Mouse (Mus musculus): ENCODE results near the gene H1fnt.

Gene H1fnt
- long read RNA-seq, experiment 1 = 0 reads
- long read RNA-seq, experiment 2 = 0 reads

GRCm38 (mm10) chr15:98257193-98257592 lies at the start of gene H1fnt:
Gene H1fnt, minus strand, starts transcription at chr15:98257293.
- intact Hi-C loops (cut with DNase I) = no loop called here

DNA sequence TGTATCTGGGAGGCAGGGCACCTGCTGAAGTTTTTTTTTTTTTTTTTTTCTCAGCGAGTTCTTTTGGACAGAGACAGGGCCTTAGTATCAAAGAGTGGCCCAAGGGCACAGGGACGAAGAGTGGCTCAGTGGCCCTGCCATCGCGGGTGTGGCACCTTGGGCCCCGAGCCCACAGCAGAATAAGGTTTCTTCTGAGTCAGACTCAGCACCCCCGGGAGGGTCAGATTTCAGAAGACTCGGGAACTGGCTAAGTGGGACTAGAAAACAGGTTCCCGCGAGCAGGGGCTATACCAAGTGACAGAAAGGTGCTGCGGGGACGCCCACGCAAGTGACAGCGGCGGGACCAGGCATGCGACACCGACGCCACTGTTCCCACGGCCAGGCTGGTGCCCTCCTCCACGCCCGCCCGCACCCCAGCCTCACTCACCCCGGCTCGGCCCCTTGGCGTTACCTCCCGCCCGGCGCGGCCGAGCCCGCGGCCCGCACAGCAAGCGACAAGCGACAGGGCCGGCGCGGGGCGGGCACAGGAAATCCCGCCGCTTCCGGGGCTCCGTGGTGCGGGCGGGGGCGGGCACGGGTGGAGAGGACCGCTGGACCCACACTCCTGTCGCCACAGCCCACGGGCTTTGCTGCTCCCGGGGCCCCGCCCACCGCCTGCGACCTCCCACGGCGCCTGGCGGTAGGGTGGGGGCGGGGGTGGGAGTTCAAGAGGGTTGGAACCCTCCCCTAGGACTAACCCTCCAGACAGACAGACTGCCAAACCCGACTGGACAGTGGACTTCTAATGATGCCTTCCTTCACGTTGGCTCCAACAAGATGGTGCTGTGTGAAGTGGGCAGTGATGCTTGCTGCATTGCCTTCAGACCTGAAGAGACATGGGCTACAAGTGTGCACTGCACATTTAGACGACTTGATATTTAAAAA lies 38.8 kb upstream of the H1fnt start, which contains the start of gene Zfp641:
Gene Zfp641, minus strand, starts transcription at position 534 of the 924 bp plus-strand sequence.
- intact Hi-C loops (cut with DNase I) = no loop called here

GRCm38 (mm10) chr15:98293651-98294050 lies 36.6 kb upstream of the H1fnt start:
- intact Hi-C loops (cut with DNase I) = no loop called here

DNA sequence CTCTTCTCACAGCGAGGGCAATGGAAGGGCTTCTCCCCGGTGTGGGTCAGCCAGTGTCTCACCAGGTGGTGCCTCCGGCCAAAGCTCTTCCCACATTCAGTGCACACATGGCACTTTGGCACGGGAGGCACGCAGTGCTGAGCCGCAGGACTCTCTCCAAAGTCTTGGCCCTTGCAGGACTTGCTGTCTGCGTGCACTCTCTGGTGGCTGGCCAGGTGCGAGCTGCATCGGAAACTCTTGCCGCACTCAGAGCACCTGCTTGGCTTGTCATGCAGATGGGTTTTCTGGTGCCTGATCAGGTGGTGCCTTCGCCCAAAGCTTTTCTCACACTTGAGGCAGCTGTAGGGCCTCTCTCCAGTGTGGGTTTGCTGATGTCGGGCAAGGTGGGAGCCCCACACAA lies 31.5 kb upstream of the H1fnt start:
- intact Hi-C loops (cut with DNase I) = no loop called here

DNA sequence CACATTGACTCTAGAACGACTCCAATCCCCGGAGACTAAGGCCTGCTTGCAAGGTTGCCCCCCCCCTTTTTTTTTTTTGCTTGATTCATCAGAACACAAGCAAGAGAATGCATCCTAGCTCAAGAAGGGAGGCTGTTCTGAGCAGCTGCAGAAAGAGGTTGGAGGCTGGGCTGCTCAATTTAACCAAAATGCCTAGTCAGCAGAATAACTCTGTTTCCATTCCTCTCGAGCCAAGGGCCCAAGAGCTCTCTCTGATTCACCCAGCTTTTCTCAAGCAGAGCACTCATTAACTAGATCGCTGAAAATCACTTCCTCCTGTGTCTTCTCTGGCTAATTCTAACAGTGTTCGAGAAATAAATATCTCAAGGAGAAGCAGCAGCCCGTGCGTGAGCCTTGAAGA lies 29.3 kb upstream of the H1fnt start:
- intact Hi-C loops (cut with DNase I) = no loop called here

DNA sequence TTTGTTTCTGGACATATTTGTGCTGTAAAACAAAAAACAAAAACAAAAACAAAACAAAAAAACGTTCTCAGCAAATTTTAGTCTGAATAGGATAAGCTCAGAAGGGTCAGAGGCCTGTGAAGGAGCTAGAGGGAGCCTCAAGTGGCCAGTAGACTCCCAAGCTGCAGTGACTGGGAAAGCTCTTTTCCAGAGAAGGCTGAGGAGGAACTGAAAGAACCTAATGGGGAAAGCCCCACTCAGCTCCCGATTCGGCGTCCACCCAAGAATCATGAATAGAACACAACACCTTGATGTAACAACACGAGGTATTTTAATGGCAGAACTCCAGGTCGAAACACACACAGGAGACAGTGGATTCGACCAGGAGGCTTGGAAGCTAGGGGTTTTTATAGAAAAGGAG lies 683 bp upstream of the H1fnt start:
- intact Hi-C loops (cut with DNase I) = no loop called here

DNA sequence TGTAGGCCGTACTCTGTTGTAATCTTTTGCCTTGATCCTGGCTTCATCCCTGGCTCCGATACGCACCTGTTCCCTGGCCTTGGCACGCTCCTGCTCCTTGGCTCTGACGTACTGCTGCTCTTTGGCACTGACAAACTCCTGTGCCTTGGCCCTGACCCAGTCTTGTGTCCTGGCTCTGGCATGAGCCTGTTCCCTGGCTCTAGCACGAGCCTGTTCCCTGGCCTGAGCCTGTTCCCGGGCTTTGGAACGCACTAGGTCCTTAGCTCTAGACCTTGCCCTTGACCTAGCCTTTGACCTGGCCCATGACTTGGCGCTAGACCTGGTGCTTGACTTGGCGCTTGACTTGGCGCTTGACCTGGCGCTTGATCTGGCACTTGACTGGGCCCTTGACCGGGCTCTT lies 822 bp downstream of the H1fnt start:
- intact Hi-C loops (cut with DNase I) = no loop called here

DNA sequence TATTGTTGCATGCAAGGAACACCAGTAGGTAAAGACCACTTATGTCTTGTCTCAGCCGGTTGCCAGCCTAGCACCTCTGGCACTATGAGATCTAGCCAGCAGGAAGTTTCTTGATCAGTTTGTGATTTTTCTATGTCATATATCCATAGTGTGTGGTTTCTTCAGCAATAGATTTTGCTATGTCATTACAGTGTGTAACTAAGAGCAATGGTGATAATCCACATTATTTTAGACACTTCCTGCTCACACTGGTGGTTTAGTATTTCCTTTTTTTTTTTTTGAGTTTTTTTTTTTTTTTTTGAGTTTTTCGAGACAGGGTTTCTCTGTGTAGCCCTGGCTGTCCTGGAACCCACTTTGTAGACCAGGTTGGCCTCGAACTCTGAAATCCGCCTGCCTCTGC lies 21.7 kb downstream of the H1fnt start:
- intact Hi-C loops (cut with DNase I) = no loop called here

GRCm38 (mm10) chr15:98234350-98234749 lies 22.7 kb downstream of the H1fnt start, which contains the start of gene Olfr286:
Gene Olfr286, minus strand, starts transcription at chr15:98234450.
- intact Hi-C loops (cut with DNase I) = no loop called here

DNA sequence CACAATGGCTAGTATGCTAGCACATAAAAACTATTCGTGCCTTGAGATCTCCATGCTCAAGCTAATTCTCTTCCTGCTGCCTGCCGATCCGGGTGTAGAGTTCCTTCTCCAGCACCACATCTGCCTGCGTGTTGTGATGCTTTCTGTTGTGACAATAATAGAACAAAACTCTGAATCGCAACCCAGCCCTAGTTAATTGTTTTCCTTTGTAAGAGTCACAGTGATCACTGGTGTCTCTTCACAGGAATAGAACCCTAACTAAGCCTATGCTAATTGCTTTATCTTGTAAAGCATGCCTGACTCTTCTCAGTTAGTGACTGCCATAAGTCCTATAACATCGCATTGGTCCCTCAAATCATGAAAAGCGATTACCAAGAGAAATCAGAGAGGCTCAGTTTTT lies 31.0 kb downstream of the H1fnt start:
- intact Hi-C loops (cut with DNase I) = no loop called here

GRCm38 (mm10) chr15:98225610-98226009 lies 31.5 kb downstream of the H1fnt start:
- intact Hi-C loops (cut with DNase I) = no loop called here

- intact Hi-C loops (cut with DNase I) = no loop called here
Observed at GRCm38 (mm10) chr15:98222377-98222776, 34.7 kb downstream of the H1fnt start.

- intact Hi-C loops (cut with DNase I) = no loop called here
Observed at GRCm38 (mm10) chr15:98220877-98221276, 36.2 kb downstream of the H1fnt start, which contains the start of the genes Gm44579 and Olfr287. Gene Gm44579, minus strand, starts transcription at chr15:98220977. Gene Olfr287, minus strand, starts transcription at chr15:98221056.

GRCm38 (mm10) chr15:98214130-98214529 lies 43.0 kb downstream of the H1fnt start:
- intact Hi-C loops (cut with DNase I) = no loop called here

GRCm38 (mm10) chr15:98213336-98213870 lies 43.7 kb downstream of the H1fnt start:
- intact Hi-C loops (cut with DNase I) = no loop called here

DNA sequence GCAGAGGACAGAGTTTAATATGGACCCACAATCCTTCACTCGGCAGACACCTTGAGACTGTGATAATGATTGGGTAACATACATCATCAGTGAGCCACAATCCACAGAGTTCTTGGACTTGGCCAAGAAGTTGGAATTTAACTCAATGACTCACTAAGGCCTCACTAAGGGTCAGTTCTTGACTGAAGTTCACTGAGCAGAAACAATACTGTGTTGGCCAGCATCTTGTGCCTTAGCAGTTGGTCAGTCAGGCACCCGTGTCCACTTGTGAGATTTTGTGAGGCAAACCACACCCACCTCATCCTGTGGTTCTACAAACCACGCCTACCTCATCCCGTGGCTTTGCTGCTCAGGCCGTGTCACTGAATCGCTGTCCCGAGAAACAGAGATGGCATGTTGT lies 47.4 kb downstream of the H1fnt start:
- intact Hi-C loops (cut with DNase I) = no loop called here
